Mouse (Mus musculus) heart, postnatal 0 days (tissue): Measurements from ENCODE around the gene Hspb2. TPM values are rescaled to one million over a fixed set of nuclear protein-coding genes. Genes with fewer than 3 reads are reported as not detected.

Experiments
- ATAC-seq: fragments of 200-750 bp; cut with Nextera tagmentation; 2 replicates; pipeline ENCODE4 v1.8.0; 2017; ENCODE audit warnings: low read depth, moderate number of reproducible peaks, moderate library complexity; ENCODE audit not compliant: insufficient read depth
- DNase-seq: peaks from one replicate; pipeline ENCODE4 v3.0.0-alpha.2; 2016; ENCODE audit warnings: low spot score
- H3K27ac ChIP-seq: fragments of 300-500 bp; sonication (generic); 2 replicates; pipeline ENCODE4 v1.5.1; 2014; ENCODE audit warnings: low read depth, mild to moderate bottlenecking
- H3K27me3 ChIP-seq: fragments of 300-500 bp; sonication (generic); 2 replicates; pipeline ENCODE4 v1.6.1; 2014; ENCODE audit warnings: low read length, mixed read lengths; ENCODE audit not compliant: control insufficient read depth, insufficient read depth
- H3K36me3 ChIP-seq: fragments of 300-500 bp; sonication (generic); replicated peaks from 2 replicates; pipeline ENCODE4 v1.6.1; 2014; ENCODE audit warnings: low read length, mixed read lengths; ENCODE audit not compliant: control insufficient read depth, insufficient read depth
- H3K4me1 ChIP-seq: fragments of 300-500 bp; sonication (generic); 2 replicates; pipeline ENCODE4 v1.6.1; 2014; ENCODE audit warnings: antibody characterized with exemption; ENCODE audit not compliant: control insufficient read depth, insufficient read depth
- H3K4me2 ChIP-seq: fragments of 300-500 bp; sonication (generic); 2 replicates; pipeline ENCODE4 v1.6.1; 2014; ENCODE audit warnings: low read depth, mild to moderate bottlenecking, low read length, moderate library complexity
- H3K4me3 ChIP-seq: fragments of 300-500 bp; sonication (generic); 2 replicates; pipeline ENCODE4 v1.5.1; 2014; ENCODE audit warnings: low read depth, low read length
- H3K9ac ChIP-seq: fragments of 300-500 bp; sonication (generic); replicated peaks from 2 replicates; pipeline ENCODE4 v1.6.1; 2014; ENCODE audit warnings: low read depth, low read length, mixed read lengths
- H3K9me3 ChIP-seq: fragments of 300-500 bp; sonication (generic); replicated peaks from 2 replicates; pipeline ENCODE4 v1.6.1; 2016; ENCODE audit warnings: low read length; ENCODE audit not compliant: control insufficient read depth
- CTCF ChIP-seq: IDR thresholded peaks from 2 replicates; pipeline ENCODE4 v1.5.1; 2016; ENCODE audit warnings: antibody characterized with exemption, control low read depth, low read depth
- EP300 ChIP-seq: IDR thresholded peaks from 2 replicates; pipeline ENCODE4 v1.6.1; 2016; ENCODE audit warnings: antibody characterized with exemption, low read depth
- WGBS: fragments of 180-500 bp; shearing (Covaris S2); extraction: QIAGEN DNeasy Blood & Tissue Kit; methylation state at CpG from one replicate; pipeline ENCODE4 v1.1.7; 2014; 5-methylcytosine and 5-hydroxymethylcytosine counted together
- polyA plus RNA-seq: library from polyadenylated mRNA; unstranded; fragments of >200 nt; fragmentation: Nextera tagmentation; extraction: Ambion mirVana; gene quantifications from 2 replicates; pipeline ENCODE4 v1.2.1, GENCODE M21; 2015
- total RNA-seq: library from RNA; depleted of rRNA; stranded (reverse); fragments of >200 nt; gene quantifications from 2 replicates; pipeline ENCODE4 v1.2.3, GENCODE M21; 2014; ENCODE audit warnings: low replicate concordance

Gene Hspb2
- total and polyA plus RNA-seq, 2 experiments from 2014 or later: 241 to 313 TPM

- peaks cover 30% of the 10 kb centered on the region for H3K4me1 ChIP-seq
Observed at GRCm38 (mm10) chr9:50727171-50727924, 24.8 kb downstream of the Hspb2 start.

GRCm38 (mm10) chr9:50725921-50726590, 26.1 kb downstream of the Hspb2 start:
- Histone ChIP-seq H3K4me2 (peak overlapping the region; percentile 81), H3K9me3 (no peaks in the 10 kb centered on the region), H3K4me3 (no peak overlapping the region), H3K27me3 (no peaks in the 10 kb centered on the region), H3K9ac (no peak overlapping the region), H3K36me3 (no peaks in the 10 kb centered on the region), H3K4me1 (peaks cover 33% of the 10 kb centered on the region), H3K27ac (peak overlapping the region; percentile 76)
- TF ChIP-seq EP300 (no peak), CTCF (no peak)
- no peak for ATAC-seq
- DNase-seq: peak; percentile 37
- 24% methylated on average over 8 of the region's 8 CpGs for WGBS

More at GRCm38 (mm10) chr9:50727171-50727924, 24.8 kb downstream of the Hspb2 start:
- 2% methylated on average over 30 of the region's 30 CpGs for WGBS
- Histone ChIP-seq H3K27me3 (no peaks in the 10 kb centered on the region), H3K9me3 (no peaks in the 10 kb centered on the region), H3K9ac (peak overlapping the region; percentile 58), H3K4me2 (peak overlapping the region; percentile 81), H3K4me3 (peak overlapping the region; percentile 54), H3K27ac (peak overlapping the region; percentile 76), H3K36me3 (no peaks in the 10 kb centered on the region)
- ATAC-seq (peak; percentile 12; the same call in 1 of the 2 replicates), DNase-seq (peak; percentile 54)
- TF ChIP-seq CTCF (no peak), EP300 (no peak)

GRCm38 (mm10) chr9:50724661-50725330, 27.4 kb downstream of the Hspb2 start:
- no peaks in the 10 kb centered on the region for H3K36me3 ChIP-seq
- TF ChIP-seq EP300: no peak
- TF ChIP-seq CTCF: no peak
- no peak overlapping the region for H3K4me2 ChIP-seq
- DNase-seq: no peak
- H3K4me3 ChIP-seq: no peak overlapping the region
- H3K27me3 ChIP-seq: no peaks in the 10 kb centered on the region
- H3K9ac ChIP-seq: no peak overlapping the region
- H3K4me1 ChIP-seq: peaks cover 33% of the 10 kb centered on the region
- 27% methylated on average over 3 of the region's 3 CpGs for WGBS
- no peak for ATAC-seq
- peak overlapping the region; percentile 95 for H3K27ac ChIP-seq
- H3K9me3 ChIP-seq: no peaks in the 10 kb centered on the region

- DNase-seq (no peak), ATAC-seq (no peak)
- Histone ChIP-seq H3K4me1 (peaks cover 33% of the 10 kb centered on the region), H3K27ac (peak overlapping the region; percentile 95), H3K9ac (no peak overlapping the region), H3K9me3 (no peaks in the 10 kb centered on the region), H3K4me3 (no peak overlapping the region), H3K4me2 (no peak overlapping the region), H3K27me3 (no peaks in the 10 kb centered on the region), H3K36me3 (no peaks in the 10 kb centered on the region)
- no peak for TF ChIP-seq CTCF
- no peak for TF ChIP-seq EP300
- WGBS: 63% methylated on average over 2 of the region's 2 CpGs
Observed at GRCm38 (mm10) chr9:50724147-50724546, 28.0 kb downstream of the Hspb2 start.

GRCm38 (mm10) chr9:50723406-50723805, 28.7 kb downstream of the Hspb2 start:
- Histone ChIP-seq H3K27me3 (no peaks in the 10 kb centered on the region), H3K36me3 (no peaks in the 10 kb centered on the region), H3K4me2 (peak overlapping the region; percentile 58), H3K9ac (peak overlapping the region; percentile 47), H3K9me3 (no peaks in the 10 kb centered on the region), H3K4me3 (peak overlapping the region; percentile 31), H3K27ac (peak overlapping the region; percentile 95), H3K4me1 (peaks cover 37% of the 10 kb centered on the region)
- DNase-seq (peak; percentile 84), ATAC-seq (peak; percentile 54)
- no peak for TF ChIP-seq EP300
- TF ChIP-seq CTCF: no peak
- WGBS: 7% methylated on average over 7 of the region's 7 CpGs
